Mouse (Mus musculus) CH12.LX (cell line): ENCODE measurements around the gene Hras. TPM values are rescaled to one million over a fixed set of nuclear protein-coding genes. Genes with fewer than 3 reads are reported as not detected.
A peak's percentile ranks its signal among the peaks of the same experiment; 100 is the strongest.

Experiments
- DNase-seq: peaks from one replicate; pipeline ENCODE4 v3.0.0-alpha.2; 2013; ENCODE audit errors: extremely low read depth
- H3K27ac ChIP-seq: 2 replicates; pipeline ENCODE4 v1.5.1; 2012; ENCODE audit warnings: low read depth, mild to moderate bottlenecking, control low read depth, moderate library complexity; ENCODE audit not compliant: insufficient read depth
- H3K27me3 ChIP-seq: replicated peaks from 2 replicates; pipeline ENCODE3; 2012; ENCODE audit warnings: inconsistent platforms
- H3K36me3 ChIP-seq, 2 experiments: replicated peaks in 1 of 2; 2 replicates each; pipeline versions ENCODE3 to v1.6.1; 2012; ENCODE audit warnings: inconsistent platforms in 1 of 2, low read length in 1 of 2, mild to moderate bottlenecking in 1 of 2, mixed read lengths in 1 of 2, moderate library complexity in 1 of 2; ENCODE audit not compliant: control insufficient read depth in 1 of 2, insufficient read depth in 1 of 2
- H3K4me1 ChIP-seq, 2 experiments: 2 replicates each; pipeline ENCODE4 v1.6.1; 2012; ENCODE audit warnings: inconsistent platforms in 1 of 2, moderate library complexity in 1 of 2; ENCODE audit not compliant: insufficient read depth in 2 of 2, control insufficient read depth in 1 of 2
- H3K4me2 ChIP-seq: 2 replicates; pipeline ENCODE4 v1.6.1; 2012; ENCODE audit warnings: low read depth, mild to moderate bottlenecking, control low read depth; ENCODE audit not compliant: poor library complexity, insufficient read depth, severe bottlenecking
- H3K4me3 ChIP-seq, 3 experiments: fragments of 150-350 bp in 1 of 3; sonication (generic) in 1 of 3; replicated peaks in 1 of 3; 2 replicates each; pipeline versions ENCODE3 to v1.5.1; 2011 to 2012; ENCODE audit warnings: low read depth in 2 of 3, low read length in 2 of 3, mild to moderate bottlenecking in 2 of 3, moderate library complexity in 2 of 3, control low read depth in 1 of 3, improper control_type of control experiment in 1 of 3, inconsistent platforms in 1 of 3, mixed read lengths in 1 of 3; ENCODE audit not compliant: poor library complexity in 1 of 3
- H3K79me2 ChIP-seq: replicated peaks from 2 replicates; pipeline ENCODE4 v1.6.1; 2012; ENCODE audit warnings: mild to moderate bottlenecking, moderate library complexity; ENCODE audit not compliant: control insufficient read depth, poor library complexity, insufficient read depth, severe bottlenecking; ENCODE audit errors: extremely low read depth
- H3K9ac ChIP-seq: 2 replicates; pipeline ENCODE4 v1.6.1; 2012; ENCODE audit warnings: low read depth, mild to moderate bottlenecking, control low read depth, moderate library complexity; ENCODE audit not compliant: insufficient read depth
- H3K9me3 ChIP-seq: replicated peaks from 2 replicates; pipeline ENCODE3; 2012; ENCODE audit warnings: low read length, inconsistent platforms, mixed read lengths
- CHD1 ChIP-seq: IDR thresholded peaks from 2 replicates; pipeline ENCODE4 v1.6.1; 2012; ENCODE audit warnings: low read depth, low read length, improper control_type of control experiment, inconsistent platforms
- CHD2 ChIP-seq: IDR thresholded peaks from 2 replicates; pipeline ENCODE4 v1.6.1; 2011; ENCODE audit warnings: low read length, improper control_type of control experiment
- CTCF ChIP-seq, 2 experiments: IDR thresholded peaks in 1 of 2; conservative IDR thresholded peaks in 1 of 2; 2 replicates each; pipeline ENCODE4 v1.5.1; 2011 to 2012; ENCODE audit warnings: low read depth in 2 of 2, low read length in 2 of 2, improper control_type of control experiment in 1 of 2, inconsistent platforms in 1 of 2, mild to moderate bottlenecking in 1 of 2, moderate library complexity in 1 of 2
- ELF1 ChIP-seq: IDR thresholded peaks from 2 replicates; pipeline ENCODE4 v1.6.1; 2014; ENCODE audit warnings: low read depth, mild to moderate bottlenecking, inconsistent platforms, low read length, improper control_type of control experiment
- ETS1 ChIP-seq: conservative IDR thresholded peaks from 2 replicates; pipeline ENCODE4 v1.6.1; 2012; ENCODE audit warnings: low read depth, mild to moderate bottlenecking, inconsistent platforms, low read length, improper control_type of control experiment, moderate library complexity
- HCFC1 ChIP-seq: IDR thresholded peaks from 2 replicates; pipeline ENCODE4 v1.6.1; 2012; ENCODE audit warnings: low read depth, mild to moderate bottlenecking, inconsistent platforms, low read length, improper control_type of control experiment
- JUND ChIP-seq: conservative IDR thresholded peaks from 2 replicates; pipeline ENCODE4 v1.6.1; 2011; ENCODE audit warnings: low read depth, low read length, improper control_type of control experiment
- MAFK ChIP-seq: IDR thresholded peaks from 2 replicates; pipeline ENCODE4 v1.6.1; 2011; ENCODE audit warnings: low read length, improper control_type of control experiment; ENCODE audit not compliant: insufficient replicate concordance
- MYC ChIP-seq: IDR thresholded peaks from 2 replicates; pipeline ENCODE4 v1.6.1; 2011; ENCODE audit warnings: low read depth, mild to moderate bottlenecking, improper control_type of control experiment, low read length
- NELFE ChIP-seq: IDR thresholded peaks from 2 replicates; pipeline ENCODE4 v1.6.1; 2011; ENCODE audit warnings: low read depth, low read length, improper control_type of control experiment
- POLR2A ChIP-seq: IDR thresholded peaks from 2 replicates; pipeline ENCODE4 v1.6.1; 2011; ENCODE audit warnings: low read depth, mild to moderate bottlenecking, improper control_type of control experiment, low read length
- RAD21 ChIP-seq: IDR thresholded peaks from 2 replicates; pipeline ENCODE4 v1.6.1; 2011; ENCODE audit warnings: low read depth, mild to moderate bottlenecking, low read length, improper control_type of control experiment, moderate library complexity
- SMC3 ChIP-seq: IDR thresholded peaks from 2 replicates; pipeline ENCODE4 v1.6.1; 2011; ENCODE audit warnings: low read depth, low read length, improper control_type of control experiment
- TCF12 ChIP-seq: IDR thresholded peaks from 2 replicates; pipeline ENCODE4 v1.6.1; 2014; ENCODE audit warnings: low read depth, mild to moderate bottlenecking, inconsistent platforms, low read length, improper control_type of control experiment
- UBTF ChIP-seq: IDR thresholded peaks from 2 replicates; pipeline ENCODE4 v1.6.1; 2012; ENCODE audit warnings: low read depth, mild to moderate bottlenecking, inconsistent platforms, low read length, improper control_type of control experiment, moderate library complexity
- USF1 ChIP-seq: IDR thresholded peaks from 2 replicates; pipeline ENCODE4 v1.6.1; 2014; ENCODE audit warnings: low read depth, mild to moderate bottlenecking, inconsistent platforms, low read length, improper control_type of control experiment
- ZKSCAN1 ChIP-seq: IDR thresholded peaks from 2 replicates; pipeline ENCODE4 v1.6.1; 2012; ENCODE audit warnings: low read depth, inconsistent platforms, low read length, improper control_type of control experiment, borderline replicate concordance
- ZMIZ1 ChIP-seq: IDR thresholded peaks from 2 replicates; pipeline ENCODE4 v1.6.1; 2012; ENCODE audit warnings: low read depth, mild to moderate bottlenecking, inconsistent platforms, low read length, improper control_type of control experiment
- ZNF384 ChIP-seq: IDR thresholded peaks from 2 replicates; pipeline ENCODE4 v1.6.1; 2012; ENCODE audit warnings: low read depth, low read length, improper control_type of control experiment, inconsistent platforms
- dilution Hi-C: fragments of 300-500 bp; cut with MboI; formaldehyde crosslinking; loops from 2 replicates; pipeline ENCODE4 v1.14.3; 2020; ENCODE audit warnings: low sequenced_read_pairs; ENCODE audit not compliant: extremely low pct_unique_long_range_greater_than_20kb, extremely low pct_ligation_motif_present
- in situ Hi-C: fragments of 300-500 bp; cut with MboI; formaldehyde crosslinking; loops from 3 replicates; pipeline ENCODE4 v1.14.3; 2019; ENCODE audit warnings: low sequenced_read_pairs, low pct_ligation_motif_present, low pct_unique_long_range_greater_than_20kb, mixed read lengths
- polyA plus RNA-seq: library from polyadenylated mRNA; unstranded; fragments of >175 nt; gene quantifications from 2 replicates; pipeline ENCODE4 v1.2.1, GENCODE M21; 2012; ENCODE audit warnings: low read depth; ENCODE audit not compliant: insufficient read length
- total RNA-seq, 2 experiments: library from RNA; depleted of rRNA; stranded (reverse); fragments of 300-350 nt in 1 of 2; fragments of >200 nt in 1 of 2; gene quantifications; 2 replicates each; pipeline ENCODE4 v1.2.3; 2012 to 2014

The Hras gene
- total and polyA plus RNA-seq, 3 experiments, result 43.6 to 82.0 (median 71.3) TPM

- dilution Hi-C loops, result no loop called here
- Histone ChIP-seq H3K27me3 (no peaks in the 10 kb centered on the region), H3K36me3 (no peaks in the 10 kb centered on the region), H3K27ac (no peak overlapping the region), H3K4me3 (no peak overlapping the region), H3K4me2 (no peak overlapping the region), H3K9ac (no peak overlapping the region), H3K4me1 (peaks cover 11 to 22% of the 10 kb centered on the region in 2 experiments), H3K79me2 (peaks cover 3% of the 10 kb centered on the region; the same call in 1 of the 2 replicates)
- DNase-seq, result no peak
- in situ Hi-C loops, result loop anchor here (10.0 kb wide), 1 partner anchor 330 kb away; the partner anchor contains the start of genes Odf3 and Scgb1c1
- TF ChIP-seq CHD1 (no peak), SMC3 (peak; percentile 25; the same call in 1 of the 2 replicates), ZMIZ1 (no peak), CTCF (conservative IDR thresholded peaks at IDR 0.05 in 1 of 2, IDR thresholded peaks at IDR 0.05 in 1 of 2; ENCODE audit: low read depth in 2 of 2, low read length in 2 of 2) (peak in 1 of 2 experiments; percentile 48; a peak in 2 of 4 replicates)
- TF ChIP-seq, all 38 proteins: peak for 2
- H3K9me3 ChIP-seq, result no peaks in the 10 kb centered on the region
These were observed 18.7 kb downstream of the Hras start for GRCm38 (mm10) chr7:141175068-141175467.

- TF ChIP-seq CHD2, result no peak
- TF ChIP-seq ZKSCAN1, result no peak
- TF ChIP-seq POLR2A, result no peak
- no peak for TF ChIP-seq USF1
- no peak for TF ChIP-seq NELFE
- no peak for TF ChIP-seq SMC3
- TF ChIP-seq HCFC1, result no peak
- no peak for TF ChIP-seq ETS1
- no peak for TF ChIP-seq ELF1
- no peak for TF ChIP-seq JUND
- TF ChIP-seq UBTF, result no peak
- no peak for TF ChIP-seq RAD21
- TF ChIP-seq MAFK, result no peak
- no peak for TF ChIP-seq CTCF (conservative IDR thresholded peaks at IDR 0.05 in 1 of 2, IDR thresholded peaks at IDR 0.05 in 1 of 2; ENCODE audit: low read depth in 2 of 2, low read length in 2 of 2)
- no peak for TF ChIP-seq ZMIZ1
- TF ChIP-seq TCF12, result no peak
- TF ChIP-seq MYC, result no peak
- TF ChIP-seq ZNF384, result no peak
- Histone ChIP-seq H3K4me1 (peaks cover 11 to 36% of the 10 kb centered on the region in 2 experiments), H3K4me3 (peak overlapping the region; percentile 60 to 93 (median 72)), H3K79me2 (peaks cover 4% of the 10 kb centered on the region), H3K27me3 (no peaks in the 10 kb centered on the region), H3K4me2 (peak overlapping the region; percentile 76), H3K36me3 (no peaks in the 10 kb centered on the region), H3K27ac (no peak overlapping the region), H3K9ac (peak overlapping the region; percentile 95), H3K9me3 (no peaks in the 10 kb centered on the region)
- dilution Hi-C loops, result no loop called here
- in situ Hi-C loops, result loop anchor here (10.0 kb wide), 1 partner anchor 329 kb away; the partner anchor contains the start of genes Odf3 and Scgb1c1
- no peak for DNase-seq
These were observed 20.4 kb downstream of the Hras start for GRCm38 (mm10) chr7:141173323-141173850.
